Mouse (Mus musculus) liver, embryonic 14 days (tissue): Measurements from ENCODE around the gene Smurf1. TPM values are rescaled to one million over a fixed set of nuclear protein-coding genes. Genes with fewer than 3 reads are reported as not detected.

ENCODE experiments used
- polyA plus RNA-seq: library from polyadenylated mRNA; depleted of rRNA; stranded (reverse); fragments of >200 nt; gene quantifications from 2 replicates; pipeline ENCODE4 v1.2.3, GENCODE M21; 2012; rRNA removed

Smurf1 gene
- 1.4 TPM in 2 replicates for polyA plus RNA-seq

DNA sequence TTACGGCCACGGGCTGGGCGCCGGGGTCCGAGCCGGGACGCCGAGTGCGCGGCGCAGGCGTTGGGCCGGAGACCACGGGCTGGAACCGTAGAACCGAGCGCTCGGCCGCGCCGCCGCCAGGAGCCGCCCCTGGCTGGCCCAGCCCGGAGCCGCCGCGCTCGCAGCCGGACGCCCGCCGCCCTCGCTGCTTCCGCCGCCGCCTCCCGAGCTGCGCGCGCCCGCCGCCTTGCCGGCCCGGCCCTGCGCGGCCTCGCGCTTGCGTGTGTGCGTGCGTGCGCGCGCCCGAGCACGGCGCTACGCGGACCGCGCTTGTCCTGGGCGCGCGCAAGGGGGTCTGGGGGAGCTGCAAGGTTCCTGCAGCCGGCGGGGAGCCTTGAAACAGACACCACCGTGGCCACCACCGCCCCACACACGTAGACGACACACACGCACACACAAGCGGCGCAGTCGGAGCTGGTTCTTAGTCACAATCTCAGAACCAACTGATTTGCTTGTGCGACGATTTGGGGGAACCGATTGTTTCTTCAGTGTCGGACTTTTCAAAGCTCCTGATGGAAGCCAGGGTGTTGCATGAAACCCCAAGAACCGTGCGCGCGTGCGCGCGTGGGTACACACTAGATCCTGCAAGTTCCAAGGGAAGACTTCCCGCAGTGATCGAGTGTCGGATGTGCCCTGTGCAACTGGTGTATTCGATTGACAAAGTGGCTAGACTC lies at the start of gene Smurf1:
Gene Smurf1, minus strand, starts transcription at position 209 of the 713 bp plus-strand sequence.

Other genes starting within 250 kb of the Smurf1 start
- 0.15 and 0.16 TPM in 2 replicates for gene Tmem130, start 204.0 kb downstream of the Smurf1 start, polyA plus RNA-seq
- 17.9 and 19.6 TPM in 2 replicates for gene Trrap, start 198.1 kb downstream of the Smurf1 start, polyA plus RNA-seq
- gene Gm4871, start 66.9 kb upstream of the Smurf1 start, polyA plus RNA-seq: not detected in 2 replicates
- not detected in 2 replicates for gene 1700018F24Rik, start 77.1 kb upstream of the Smurf1 start, polyA plus RNA-seq
- gene Arpc1a, start 118.0 kb upstream of the Smurf1 start, polyA plus RNA-seq: 40.3 and 49.6 TPM in 2 replicates
- 0.05 and 0.09 TPM in 2 replicates for gene Kpna7, start 118.2 kb upstream of the Smurf1 start, polyA plus RNA-seq
- 64.2 and 70.6 TPM in 2 replicates for gene Arpc1b, start 148.4 kb upstream of the Smurf1 start, polyA plus RNA-seq
- 51.0 and 57.0 TPM in 2 replicates for gene Pdap1, start 174.4 kb upstream of the Smurf1 start, polyA plus RNA-seq
- 86.6 and 96.6 TPM in 2 replicates for gene Bud31, start 174.5 kb upstream of the Smurf1 start, polyA plus RNA-seq
- gene Ptcd1, start 201.3 kb upstream of the Smurf1 start, polyA plus RNA-seq: 5.4 and 5.7 TPM in 2 replicates
- gene Cpsf4, start 201.4 kb upstream of the Smurf1 start, polyA plus RNA-seq: 27.1 and 29.8 TPM in 2 replicates
- gene Atp5j2, start 226.2 kb upstream of the Smurf1 start, polyA plus RNA-seq: 202 and 203 TPM in 2 replicates
- gene Zkscan14, start 236.0 kb upstream of the Smurf1 start, polyA plus RNA-seq: 2.5 and 2.6 TPM in 2 replicates
- gene Zkscan5, start 238.7 kb upstream of the Smurf1 start, polyA plus RNA-seq: 2.3 and 2.4 TPM in 2 replicates